In the genomic region with DNA sequence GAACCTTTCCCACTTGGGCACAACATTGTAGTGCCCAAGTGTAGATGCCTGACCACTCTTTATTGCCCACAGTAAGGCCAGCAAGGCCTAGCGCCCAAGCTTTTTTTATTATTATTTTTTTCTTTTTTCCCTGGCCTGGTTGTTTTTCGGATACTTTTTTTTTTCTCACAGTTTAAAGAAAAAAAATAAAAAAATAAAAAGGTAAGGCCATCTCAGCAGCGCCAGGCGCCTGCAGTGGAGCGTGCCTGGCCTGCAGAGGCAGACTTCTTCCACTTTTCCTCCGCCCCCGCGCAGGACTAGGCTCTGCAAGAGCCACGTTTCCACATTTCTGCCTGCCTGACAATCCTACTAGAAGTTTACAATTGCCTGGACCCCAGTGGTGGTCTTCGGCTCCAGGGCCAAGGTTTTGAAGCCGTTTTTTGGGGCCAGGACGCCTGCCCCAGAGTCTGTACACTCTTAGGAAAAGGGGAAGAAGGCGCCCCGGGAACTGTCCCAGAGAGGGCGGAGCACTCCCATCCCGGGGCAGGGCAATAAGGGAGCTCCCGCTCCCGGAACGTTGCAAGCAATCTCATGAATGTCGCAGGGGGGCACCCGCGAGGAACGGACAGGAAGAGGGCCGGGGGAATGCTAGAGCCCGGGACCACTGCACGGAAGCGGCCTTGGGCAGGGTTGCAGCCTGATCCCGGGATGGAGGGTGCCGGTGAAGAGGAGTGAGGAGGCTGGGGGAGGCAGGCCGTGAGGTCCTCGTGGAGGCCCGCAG, we compare ENCODE assay signal across 8 mouse cellular contexts. TPM values are rescaled to one million over a fixed set of nuclear protein-coding genes. Genes with fewer than 3 reads are reported as not detected.
DNase-seq lines count a peak whose midpoint lies in the region; ATAC-seq and TF ChIP-seq lines count a peak whose summit lies in the region.

Stx16 (plus strand) TSS at position 636 of the 760 bp plus-strand sequence.

- peak; percentile 53; the same call in 1 of the 2 replicates for TF ChIP-seq EP300 in liver, embryonic 14.5 days (IDR thresholded peaks at IDR 0.05; ENCODE audit: low read depth)
- peak; percentile 77 for TF ChIP-seq EP300 in stomach, postnatal 0 days (optimal IDR thresholded peaks at IDR 0.05)

- H3K36me3 ChIP-seq in forebrain, embryonic 10.5 days (replicated peaks): no peaks in the 10 kb centered on the region
- H3K36me3 ChIP-seq in heart, embryonic 15.5 days: no peaks in the 10 kb centered on the region
- H3K36me3 ChIP-seq in liver, embryonic 14.5 days (replicated peaks; ENCODE audit: control insufficient read depth, insufficient read depth, low read depth): no peaks in the 10 kb centered on the region
- no peaks in the 10 kb centered on the region for H3K36me3 ChIP-seq in neural tube, embryonic 11.5 days (ENCODE audit: control insufficient read depth, insufficient read depth, low read length)
- H3K36me3 ChIP-seq in stomach, postnatal 0 days (ENCODE audit: control insufficient read depth, insufficient read depth, low read length): no peaks in the 10 kb centered on the region

- peaks cover 44% of the 10 kb centered on the region for H3K4me1 ChIP-seq in forebrain, embryonic 10.5 days
- H3K4me1 ChIP-seq in heart, embryonic 15.5 days (replicated peaks): peaks cover 25% of the 10 kb centered on the region
- peaks cover 3 to 10% of the 10 kb centered on the region in 2 experiments for H3K4me1 ChIP-seq in liver, embryonic 14.5 days (replicated peaks; ENCODE audit: control insufficient read depth in 2 of 2, insufficient read depth in 2 of 2, low read length in 1 of 2)
- H3K4me1 ChIP-seq in neural tube, embryonic 11.5 days (ENCODE audit: control insufficient read depth, insufficient read depth, low read length): peaks cover 19% of the 10 kb centered on the region
- peaks cover 8% of the 10 kb centered on the region for H3K4me1 ChIP-seq in stomach, postnatal 0 days (replicated peaks; ENCODE audit: control insufficient read depth, insufficient read depth)

- ATAC-seq in heart, embryonic 15.5 days (replicated peaks; ENCODE audit: insufficient number of reproducible peaks, insufficient read depth, low FRiP score, low read depth): peak; percentile 92
- peak; percentile 91 for ATAC-seq in liver, embryonic 14.5 days (ENCODE audit: insufficient read depth)
- peak; percentile 83 for ATAC-seq in neural tube, embryonic 11.5 days (ENCODE audit: insufficient read depth, low FRiP score, low TSS enrichment)
- peak; percentile 97 for ATAC-seq in stomach, postnatal 0 days (ENCODE audit: low FRiP score, low TSS enrichment)

- H3K9me3 ChIP-seq in forebrain, embryonic 10.5 days: no peaks in the 10 kb centered on the region
- no peaks in the 10 kb centered on the region for H3K9me3 ChIP-seq in heart, embryonic 15.5 days (replicated peaks)
- no peaks in the 10 kb centered on the region for H3K9me3 ChIP-seq in liver, embryonic 14.5 days (ENCODE audit: control insufficient read depth, low read length)
- no peaks in the 10 kb centered on the region for H3K9me3 ChIP-seq in neural tube, embryonic 11.5 days (ENCODE audit: control insufficient read depth, low read length)
- H3K9me3 ChIP-seq in stomach, postnatal 0 days (ENCODE audit: control insufficient read depth, low read length): no peaks in the 10 kb centered on the region

- H3K27ac ChIP-seq in forebrain, embryonic 10.5 days: peak within 1 kb of the TSS; percentile 92
- H3K27ac ChIP-seq in heart, embryonic 15.5 days: peak within 1 kb of the TSS; percentile 96
- H3K27ac ChIP-seq in liver, embryonic 14.5 days: peak within 1 kb of the TSS; percentile 49
- H3K27ac ChIP-seq in neural tube, embryonic 11.5 days (ENCODE audit: low read depth, low read length): peak within 1 kb of the TSS; percentile 91
- peak within 1 kb of the TSS; percentile 93 for H3K27ac ChIP-seq in stomach, postnatal 0 days (replicated peaks)

- peak; percentile 44 for TF ChIP-seq CTCF in liver, embryonic 14.5 days (IDR thresholded peaks at IDR 0.05; ENCODE audit: low read depth)
- peak; percentile 63 for TF ChIP-seq CTCF in stomach, postnatal 0 days (IDR thresholded peaks at IDR 0.05; ENCODE audit: low read depth)

- under 1% methylated on average over 32 of the region's 32 CpGs for WGBS in forebrain, embryonic 10.5 days
- 1% methylated on average over 32 of the region's 32 CpGs for WGBS in heart, embryonic 15.5 days
- 2% methylated on average over 32 of the region's 32 CpGs for WGBS in liver, embryonic 14.5 days (ENCODE audit: insufficient replicate concordance)
- under 1% methylated on average over 32 of the region's 32 CpGs for WGBS in neural tube, embryonic 11.5 days
- WGBS in stomach, postnatal 0 days: under 1% methylated on average over 32 of the region's 32 CpGs

- DNase-seq in CD8-positive naive resting alpha-beta T cell, adult 2 months (ENCODE audit: low read depth in 2 of 2, low spot score in 2 of 2): peak; percentile 75 to 77
- DNase-seq in c-Kit-positive CD71-negative TER-119-negative erythroid progenitor cells, embryonic 14.5 days (ENCODE audit: low read depth): peak; percentile 80
- peak; percentile 91 for DNase-seq in forebrain, embryonic 10.5 days (ENCODE audit: extremely low spot score, low spot score)
- DNase-seq in kidney, postnatal 25 days: peak; percentile 95 to 96
- peak; percentile 71 to 78 (median 74) for DNase-seq in liver, embryonic 14.5 days (ENCODE audit: low read depth in 3 of 3, low spot score in 3 of 3)
- peak; percentile 93 for DNase-seq in neural tube, embryonic 11.5 days (ENCODE audit: low spot score)
- DNase-seq in stomach, postnatal 0 days (ENCODE audit: low spot score): peak; percentile 94

- peak within 1 kb of the TSS; percentile 88 for H3K9ac ChIP-seq in heart, embryonic 15.5 days
- peak within 1 kb of the TSS; percentile 87 for H3K9ac ChIP-seq in liver, embryonic 14.5 days (replicated peaks)
- H3K9ac ChIP-seq in neural tube, embryonic 11.5 days (ENCODE audit: low read length): peak within 1 kb of the TSS; percentile 77
- H3K9ac ChIP-seq in stomach, postnatal 0 days (ENCODE audit: low read length): peak within 1 kb of the TSS; percentile 79

- H3K4me3 ChIP-seq in forebrain, embryonic 10.5 days: peak within 1 kb of the TSS; percentile 71
- peak within 1 kb of the TSS; percentile 89 for H3K4me3 ChIP-seq in heart, embryonic 15.5 days
- peak within 1 kb of the TSS; percentile 71 to 72 for H3K4me3 ChIP-seq in liver, embryonic 14.5 days (ENCODE audit: insufficient read depth in 1 of 2, low read depth in 2 of 2, low read length in 2 of 2)
- H3K4me3 ChIP-seq in neural tube, embryonic 11.5 days (ENCODE audit: low read depth, low read length): peak within 1 kb of the TSS; percentile 73
- peak within 1 kb of the TSS; percentile 83 for H3K4me3 ChIP-seq in stomach, postnatal 0 days (ENCODE audit: low read depth, low read length)

- no peaks in the 10 kb centered on the region for H3K27me3 ChIP-seq in forebrain, embryonic 10.5 days (ENCODE audit: poor library complexity, severe bottlenecking)
- H3K27me3 ChIP-seq in heart, embryonic 15.5 days: no peaks in the 10 kb centered on the region
- no peaks in the 10 kb centered on the region for H3K27me3 ChIP-seq in liver, embryonic 14.5 days (ENCODE audit: control insufficient read depth, insufficient read depth, low read length)
- H3K27me3 ChIP-seq in neural tube, embryonic 11.5 days (ENCODE audit: control insufficient read depth, insufficient read depth, low read length): no peaks in the 10 kb centered on the region
- H3K27me3 ChIP-seq in stomach, postnatal 0 days (ENCODE audit: control insufficient read depth, insufficient read depth, low read length): no peaks in the 10 kb centered on the region

- H3K4me2 ChIP-seq in heart, embryonic 15.5 days: peak within 1 kb of the TSS; percentile 91
- peak within 1 kb of the TSS; percentile 98 for H3K4me2 ChIP-seq in liver, embryonic 14.5 days (ENCODE audit: low read depth)
- H3K4me2 ChIP-seq in neural tube, embryonic 11.5 days (ENCODE audit: low read depth): peak within 1 kb of the TSS; percentile 94
- peak within 1 kb of the TSS; percentile 100 for H3K4me2 ChIP-seq in stomach, postnatal 0 days (replicated peaks; ENCODE audit: low read depth)

RNA-seq across cellular contexts. Expression of gene Stx16, which starts in this region (rescaled TPM):
- polyA plus RNA-seq in forebrain, embryonic 10.5 days (2016; fragmentation: Nextera tagmentation; extraction: Ambion mirVana): 9.7 and 9.8 TPM in 2 replicates
- polyA plus RNA-seq in heart, embryonic 15.5 days (2015; fragmentation: Nextera tagmentation; extraction: Ambion mirVana): 8.1 and 9.1 TPM in 2 replicates
- 8.0 and 10.9 TPM in 2 replicates for polyA plus RNA-seq in liver, embryonic 14.5 days (2012; rRNA removed)
- polyA plus RNA-seq in liver, embryonic 14.5 days (2014; fragmentation: Nextera tagmentation; extraction: Ambion mirVana): 2.1 and 2.4 TPM in 2 replicates
- polyA plus RNA-seq in neural tube, embryonic 11.5 days (2014; fragmentation: Nextera tagmentation; extraction: Ambion mirVana): 8.4 and 9.8 TPM in 2 replicates
- 3.6 and 4.1 TPM in 2 replicates for polyA plus RNA-seq in stomach, postnatal 0 days (2015; fragmentation: Nextera tagmentation; extraction: Ambion mirVana)

Comparison
In these comparisons a context has a peak if more than half of its experiments do, and no peak if none do; other contexts are left out.
1. Peak in every context shown above with its lines: DNase-seq, ATAC-seq, H3K4me3 ChIP-seq and H3K27ac ChIP-seq.